Mouse (Mus musculus) monocyte, adult 5-6 weeks (primary cell): ENCODE measurements around the gene Cd300ld4. TPM values are rescaled to one million over a fixed set of nuclear protein-coding genes. Genes with fewer than 3 reads are reported as not detected.
"Not testable (repeated sequence)": the region's sequence is repeated elsewhere in the genome, so short reads cannot be mapped to it uniquely, and the experiment has no call there.

Experiments
- ATAC-seq: fragments of 153-309, 156-312 bp; replicated peaks from 2 replicates; pipeline ENCODE4 v1.8.0; 2017; ENCODE audit warnings: mild to moderate bottlenecking; ENCODE audit not compliant: low TSS enrichment, insufficient number of reproducible peaks, severe bottlenecking, poor library complexity, low FRiP score
- total RNA-seq: library from RNA; stranded (forward); fragments of 200-1000, 200-491, 200-594 nt; gene quantifications from 3 replicates; pipeline ENCODE4 v1.2.3, GENCODE M21; 2017

The Cd300ld4 gene
- total RNA-seq, result 0.97 TPM in 1 of 3 replicates, not detected in the others

DNA sequence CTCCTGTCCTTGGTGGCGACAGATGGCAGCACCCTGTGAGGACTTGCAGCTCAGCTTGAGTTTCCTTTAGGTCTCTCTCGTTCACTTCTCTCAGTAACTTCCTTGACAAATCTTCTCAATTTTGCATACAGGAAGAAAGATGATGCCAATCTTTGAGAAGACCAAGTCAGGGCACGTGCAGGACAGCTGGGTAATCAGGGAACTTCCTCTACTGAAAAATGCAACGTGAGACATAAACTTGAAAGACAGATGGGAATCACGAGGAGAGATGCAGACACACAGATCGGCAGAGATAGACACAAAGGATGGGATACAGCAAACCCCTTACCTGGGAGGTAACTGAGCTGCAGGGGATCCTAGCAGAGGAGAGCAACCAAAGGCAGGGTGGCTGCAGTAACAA is at the start of gene Cd300ld4:
Gene Cd300ld4, minus strand, starts transcription at position 101 of the 400 bp plus-strand sequence.
- ATAC-seq, result 0 out of 2 replicates have a peak, but pooled peaks have one; percentile 40

DNA sequence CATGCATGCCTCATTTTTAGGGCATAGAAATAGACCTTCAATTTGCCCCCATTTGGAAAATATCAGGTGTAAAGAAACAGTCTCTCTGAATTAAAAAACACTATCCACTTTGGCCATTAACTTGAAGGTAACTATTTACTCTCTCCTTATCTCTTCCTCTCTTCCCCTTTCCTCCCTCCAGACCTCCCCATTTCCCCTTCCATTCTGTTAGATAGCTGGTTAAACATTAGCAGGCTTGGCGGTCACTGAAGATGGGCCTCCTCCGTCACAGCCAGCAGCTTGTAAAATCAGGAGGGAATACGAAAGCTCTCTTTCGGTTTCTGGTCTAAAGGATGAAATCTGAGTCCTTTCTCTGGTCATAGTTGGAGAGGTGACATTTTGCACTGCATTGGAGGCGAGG is 49.0 kb upstream of the Cd300ld4 start:
- no peak for ATAC-seq

DNA sequence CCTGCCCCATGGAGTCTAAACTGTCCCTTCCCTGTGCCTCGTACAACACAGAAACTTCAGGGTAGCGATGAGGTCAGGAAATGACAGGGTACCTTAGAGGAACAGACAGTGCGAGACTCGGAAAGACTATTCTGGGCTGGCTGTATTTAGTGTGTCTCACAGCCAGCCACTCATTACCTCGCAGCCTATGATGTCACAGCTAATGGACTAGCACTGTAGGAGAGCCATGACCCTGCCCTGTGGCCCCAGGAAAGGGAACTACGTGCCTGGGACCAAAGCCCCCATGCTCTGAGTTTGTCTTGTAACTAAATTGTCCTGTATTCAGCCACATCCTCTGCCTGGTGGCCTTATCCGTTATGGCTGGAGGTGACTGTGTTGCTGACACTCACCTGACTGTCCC is 48.6 kb upstream of the Cd300ld4 start:
- ATAC-seq, result no peak

DNA sequence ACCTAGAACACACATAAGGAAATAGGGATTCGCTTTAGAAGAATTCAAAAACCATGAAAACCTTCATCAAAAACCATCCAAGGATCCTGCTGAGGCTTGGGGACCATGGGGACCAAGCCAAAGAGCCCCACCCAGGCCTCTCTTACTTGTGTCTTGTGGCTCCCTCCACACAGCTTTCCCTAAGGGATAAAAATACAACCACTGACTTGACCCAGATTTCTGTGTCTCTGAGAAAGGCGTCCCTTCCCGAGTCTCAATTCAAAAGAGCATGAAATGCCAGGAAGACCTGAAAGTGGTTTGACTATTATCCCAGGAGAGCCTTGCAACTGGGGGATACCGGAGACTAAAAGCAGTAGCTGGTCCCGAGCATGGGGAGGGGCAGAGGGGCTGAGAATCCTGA is 46.2 kb upstream of the Cd300ld4 start:
- ATAC-seq, result no peak

DNA sequence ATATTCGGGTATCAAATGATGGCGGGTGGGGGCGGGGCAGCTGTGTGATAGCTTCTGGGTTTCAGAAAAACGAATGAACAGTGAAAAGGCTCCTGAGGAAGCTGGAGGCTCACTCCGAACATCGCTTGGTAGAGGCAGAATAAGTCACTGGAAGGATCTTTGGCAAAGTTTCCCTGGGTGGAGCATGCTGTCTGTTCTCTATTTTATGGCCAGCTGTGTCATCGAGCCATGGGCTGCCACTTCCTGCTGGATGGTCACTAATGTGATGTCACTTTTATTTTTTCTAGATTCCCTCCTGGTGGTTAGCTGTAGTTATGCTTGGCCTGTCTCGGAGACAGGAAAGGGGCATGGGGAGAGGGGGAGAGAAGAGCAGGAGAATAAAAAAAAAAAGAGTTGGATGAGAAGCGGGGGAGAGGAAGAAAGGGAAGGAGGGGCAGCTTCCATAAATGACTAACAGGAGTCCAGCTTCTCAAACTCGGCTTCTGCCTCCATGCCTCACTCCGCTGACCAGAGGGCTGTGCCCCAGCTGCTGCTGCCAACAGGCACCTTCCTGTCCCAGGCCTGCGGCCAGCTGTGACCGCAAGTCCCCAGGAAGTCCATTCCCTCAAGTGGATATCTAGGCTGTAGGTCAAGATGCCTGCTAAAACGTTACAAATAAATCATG is 45.0 kb upstream of the Cd300ld4 start:
- ATAC-seq, result peak; percentile 66

DNA sequence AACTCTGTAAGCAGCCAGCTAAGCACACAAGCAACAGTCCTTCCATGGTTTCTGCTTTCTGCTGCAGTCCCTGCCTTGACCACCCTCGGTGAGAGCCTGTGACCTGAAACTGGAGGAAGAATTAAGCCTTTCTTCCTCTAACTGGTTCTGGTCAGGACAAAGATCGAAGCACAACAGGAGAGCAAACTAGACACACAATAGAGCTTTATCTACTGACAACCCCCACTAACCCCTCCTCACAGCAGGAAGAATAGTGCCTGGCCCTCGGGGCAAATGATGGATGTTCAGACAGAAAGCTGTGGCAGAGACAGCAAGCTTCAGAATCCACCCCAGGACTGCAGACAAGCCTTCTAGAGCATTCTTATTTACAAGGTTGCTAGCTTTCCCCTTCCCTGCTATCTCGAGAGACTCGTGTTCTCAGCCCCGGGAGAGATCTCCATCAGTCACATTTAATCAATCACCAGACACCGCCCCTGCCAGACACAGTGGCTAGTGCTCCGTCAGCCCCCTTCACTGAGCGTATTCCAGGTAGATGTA is 44.3 kb upstream of the Cd300ld4 start:
- ATAC-seq, result no peak

DNA sequence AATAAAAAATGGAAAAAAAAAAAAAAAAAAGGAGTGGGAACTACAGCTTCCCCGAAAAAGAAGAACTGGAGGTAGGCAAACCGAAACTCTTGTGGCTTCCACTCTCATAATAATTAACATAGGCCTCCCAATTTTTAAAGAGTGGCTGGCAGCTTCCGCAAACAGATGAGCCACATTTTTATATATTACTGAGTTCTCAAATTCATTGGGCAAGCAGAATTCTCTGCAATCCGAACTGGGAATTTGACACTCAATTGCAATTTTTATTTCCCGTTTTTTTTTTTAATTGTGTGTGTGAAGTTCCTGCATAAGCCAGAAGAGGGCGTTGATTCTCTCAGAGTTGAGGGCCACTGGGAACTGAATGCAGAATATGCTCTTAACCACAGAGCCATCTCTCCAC is 40.0 kb upstream of the Cd300ld4 start:
- ATAC-seq, result peak; percentile 28

DNA sequence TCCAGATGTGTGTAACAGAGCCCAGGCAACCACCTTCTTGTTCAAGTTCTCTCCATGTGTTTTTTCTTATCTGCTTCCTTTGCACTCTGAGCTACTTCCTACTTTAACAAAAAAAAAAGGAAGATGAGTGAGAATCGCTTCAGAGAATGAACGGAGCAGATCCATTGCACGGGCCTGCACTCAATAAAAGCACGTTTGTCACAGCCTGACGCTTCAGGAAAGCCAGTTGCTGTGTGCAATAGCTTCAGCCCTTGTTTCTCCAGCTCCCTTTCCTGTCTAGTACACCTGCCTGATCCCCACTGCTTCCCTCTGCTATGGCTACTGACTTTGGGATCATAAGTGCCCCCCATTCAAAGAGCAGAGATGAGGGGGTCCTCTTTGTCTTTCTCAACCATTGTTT is 35.3 kb upstream of the Cd300ld4 start, which contains the start of gene Cd300e:
Gene Cd300e, minus strand, starts transcription at position 101 of the 400 bp plus-strand sequence.
- ATAC-seq, result no peak

DNA sequence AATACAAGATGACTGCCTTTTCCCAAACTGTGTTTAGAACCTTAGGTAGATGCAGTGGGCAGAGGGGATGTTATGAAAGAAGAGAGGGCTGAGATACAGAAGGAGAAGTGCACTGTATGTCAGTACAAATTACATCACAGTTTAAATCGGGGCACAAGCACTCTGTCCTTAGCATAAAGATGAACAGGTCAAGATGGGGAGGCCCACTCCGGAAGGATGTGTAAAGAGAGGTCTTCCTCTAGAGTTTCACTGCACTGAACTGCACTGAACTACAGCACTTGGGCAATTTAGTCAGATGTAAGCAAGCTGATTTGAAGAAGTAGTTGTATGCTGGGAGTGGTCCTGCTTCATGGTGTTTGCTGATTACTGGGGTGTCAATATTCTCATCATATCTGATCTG is 33.0 kb upstream of the Cd300ld4 start:
- peak; percentile 73 for ATAC-seq

DNA sequence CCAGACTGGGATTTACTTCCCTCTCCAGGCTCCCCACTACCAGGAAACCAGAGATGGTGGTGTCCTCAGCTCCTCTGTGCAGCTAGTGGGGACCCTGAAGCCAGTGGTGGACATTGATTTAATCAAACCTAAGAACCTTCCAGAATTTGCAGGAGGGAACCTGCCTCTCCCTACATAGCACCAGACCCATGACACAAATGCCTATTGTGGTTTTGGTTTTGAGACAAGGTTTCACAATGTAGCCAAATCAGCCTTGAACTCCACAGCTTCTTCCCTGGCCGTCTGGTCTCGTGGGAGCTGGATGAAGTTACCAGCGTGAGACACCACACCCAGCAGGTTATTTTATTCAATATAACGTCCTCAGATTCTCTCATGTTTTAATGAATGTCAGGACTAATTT is 31.9 kb upstream of the Cd300ld4 start:
- 0 out of 2 replicates have a peak, but pooled peaks have one; percentile 14 for ATAC-seq

DNA sequence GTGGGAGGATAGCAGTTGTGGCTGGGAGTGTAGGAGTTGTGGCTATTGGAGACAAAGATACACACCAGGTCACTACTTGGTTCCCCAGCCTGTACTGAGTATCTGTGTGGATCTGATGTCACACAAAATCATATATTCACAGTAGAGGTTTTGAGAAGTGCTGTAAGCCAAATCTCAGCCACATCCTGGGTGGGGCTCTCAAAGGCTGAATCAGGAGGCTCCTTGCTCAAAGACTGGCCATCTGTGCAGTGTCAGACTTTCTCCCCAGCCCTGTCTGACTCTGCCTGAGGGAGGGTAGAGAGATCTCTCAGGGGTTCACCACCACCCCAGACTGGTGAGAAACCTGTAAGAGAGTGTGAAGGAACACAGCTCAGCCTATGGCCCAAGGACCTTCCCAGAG is 27.7 kb upstream of the Cd300ld4 start:
- peak; percentile 78 for ATAC-seq

DNA sequence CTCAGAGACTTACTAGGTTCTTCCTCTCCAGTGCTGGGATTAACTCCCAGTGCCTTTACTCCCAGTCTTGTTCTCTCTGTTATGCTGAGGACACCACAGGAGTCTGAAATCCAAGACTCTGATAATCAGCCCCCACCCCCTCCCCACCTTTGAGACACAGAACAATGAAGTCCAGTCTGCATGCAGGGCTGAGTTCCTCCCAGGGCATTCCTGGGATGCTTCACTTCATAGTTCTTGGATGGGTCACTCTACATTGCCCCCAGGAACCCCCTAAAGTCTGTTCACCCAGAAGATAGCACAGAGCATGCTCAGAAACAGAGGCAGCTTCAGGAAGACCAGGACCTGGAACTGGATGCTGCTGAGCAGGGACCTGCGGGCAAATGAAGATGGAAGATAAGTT is 26.2 kb upstream of the Cd300ld4 start:
- ATAC-seq, result no peak

DNA sequence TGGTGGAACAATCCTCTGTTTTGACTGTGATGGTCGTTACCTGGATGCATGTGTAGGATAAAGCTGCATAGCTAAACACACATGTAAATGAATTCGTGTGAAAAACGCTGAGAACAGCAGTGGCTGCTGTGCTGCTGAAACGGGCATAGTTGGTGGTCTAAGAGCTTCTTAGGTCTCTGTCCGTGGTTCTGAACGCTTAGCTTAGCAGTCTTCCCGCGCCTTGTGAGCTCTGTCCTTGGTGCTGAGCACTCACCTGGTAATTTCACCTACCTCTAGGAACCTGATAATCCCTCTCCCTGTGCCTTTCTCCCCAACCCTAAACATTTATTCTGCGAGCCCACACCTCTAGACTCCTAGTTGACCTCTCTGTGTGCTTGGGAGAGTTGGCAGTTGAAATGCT is 25.4 kb upstream of the Cd300ld4 start:
- no peak for ATAC-seq

DNA sequence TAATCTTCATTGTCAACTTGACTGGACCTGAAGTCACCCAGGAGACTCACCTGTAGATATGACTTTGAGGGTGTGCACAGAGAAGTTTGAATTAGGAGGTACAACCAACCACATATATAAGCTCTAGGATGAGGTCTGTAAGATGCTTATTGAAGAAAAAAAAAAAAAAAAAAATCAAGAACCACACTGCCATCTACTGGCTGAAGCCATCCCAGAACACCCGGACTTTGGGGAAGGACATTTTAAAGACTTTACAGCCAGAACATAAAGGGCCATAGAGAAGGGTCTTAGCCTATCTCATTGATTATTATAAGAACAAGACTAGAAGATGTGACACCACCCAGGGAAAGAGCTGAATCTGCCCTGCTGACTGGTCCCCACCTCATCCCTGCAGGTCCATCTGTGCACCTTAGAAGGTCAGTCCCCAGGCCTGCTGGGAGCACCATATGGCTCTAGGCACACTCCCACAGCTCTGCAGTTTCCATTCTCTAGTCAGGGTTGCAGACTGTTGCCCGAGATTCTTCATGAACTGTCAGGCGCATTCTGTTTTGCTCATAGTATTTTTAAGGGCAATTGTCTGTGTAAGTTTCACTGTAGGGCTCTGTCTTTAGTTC is 22.6 kb upstream of the Cd300ld4 start:
- peak; percentile 28 for ATAC-seq

DNA sequence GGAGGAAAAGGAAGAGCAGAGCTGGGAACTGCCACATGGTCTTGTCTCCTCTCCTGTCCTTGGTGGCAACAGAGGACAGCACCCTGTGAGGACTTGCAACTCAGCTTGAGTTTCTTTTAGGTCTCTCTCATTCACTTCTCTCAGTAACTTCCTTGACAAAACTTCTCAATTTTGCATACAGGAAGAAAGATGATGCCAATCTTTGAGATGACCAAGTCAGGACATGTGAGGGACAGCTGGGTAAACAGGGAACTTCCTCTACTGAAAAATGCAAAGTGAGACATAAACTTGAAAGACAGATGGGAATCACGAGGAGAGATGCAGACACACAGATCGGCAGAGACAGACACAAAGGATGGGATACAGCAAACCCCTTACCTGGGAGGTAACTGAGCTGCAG is 21.4 kb upstream of the Cd300ld4 start, which contains the start of gene Cd300ld3:
Gene Cd300ld3, minus strand, starts transcription at position 151 of the 400 bp plus-strand sequence.
- ATAC-seq, result peak; percentile 64

DNA sequence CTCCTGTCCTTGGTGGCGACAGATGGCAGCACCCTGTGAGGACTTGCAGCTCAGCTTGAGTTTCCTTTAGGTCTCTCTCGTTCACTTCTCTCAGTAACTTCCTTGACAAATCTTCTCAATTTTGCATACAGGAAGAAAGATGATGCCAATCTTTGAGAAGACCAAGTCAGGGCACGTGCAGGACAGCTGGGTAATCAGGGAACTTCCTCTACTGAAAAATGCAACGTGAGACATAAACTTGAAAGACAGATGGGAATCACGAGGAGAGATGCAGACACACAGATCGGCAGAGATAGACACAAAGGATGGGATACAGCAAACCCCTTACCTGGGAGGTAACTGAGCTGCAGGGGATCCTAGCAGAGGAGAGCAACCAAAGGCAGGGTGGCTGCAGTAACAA is 10.9 kb upstream of the Cd300ld4 start, which contains the start of gene Cd300ld5:
Gene Cd300ld5, minus strand, starts transcription at position 101 of the 400 bp plus-strand sequence.
- ATAC-seq, result peak; percentile 25; the same call in 1 of the 2 replicates

DNA sequence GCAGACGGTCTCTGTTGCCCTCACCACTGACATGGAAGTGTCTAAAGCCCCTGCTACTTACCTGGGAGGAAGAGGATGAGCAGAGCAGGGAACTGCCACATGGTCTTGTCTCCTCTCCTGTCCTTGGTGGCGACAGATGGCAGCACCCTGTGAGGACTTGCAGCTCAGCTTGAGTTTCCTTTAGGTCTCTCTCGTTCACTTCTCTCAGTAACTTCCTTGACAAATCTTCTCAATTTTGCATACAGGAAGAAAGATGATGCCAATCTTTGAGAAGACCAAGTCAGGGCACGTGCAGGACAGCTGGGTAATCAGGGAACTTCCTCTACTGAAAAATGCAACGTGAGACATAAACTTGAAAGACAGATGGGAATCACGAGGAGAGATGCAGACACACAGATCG is 10.7 kb downstream of the Cd300ld4 start, which contains the start of gene Cd300ld2:
Gene Cd300ld2, minus strand, starts transcription at position 101 of the 400 bp plus-strand sequence.
- ATAC-seq, result not testable (repeated sequence)

DNA sequence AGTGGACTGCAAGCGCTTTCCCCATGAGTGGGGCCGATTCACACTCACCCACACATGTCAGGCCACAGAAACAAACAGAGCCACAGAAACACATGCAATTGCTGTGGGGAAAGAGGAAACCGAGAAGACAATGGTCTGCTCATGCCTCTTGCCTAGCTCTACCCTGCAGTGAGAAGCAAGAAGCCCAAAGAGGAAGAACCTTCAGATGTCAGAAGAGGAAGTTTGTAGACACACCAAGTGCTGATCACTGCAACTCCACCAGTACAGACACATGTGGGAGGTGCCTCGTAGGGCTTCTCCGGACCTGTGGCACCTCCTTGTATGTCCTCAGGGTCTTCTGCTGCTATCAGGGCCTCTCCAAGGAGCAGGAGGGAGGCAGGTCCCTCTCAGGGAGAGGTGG is 22.7 kb downstream of the Cd300ld4 start:
- ATAC-seq, result peak; percentile 74

DNA sequence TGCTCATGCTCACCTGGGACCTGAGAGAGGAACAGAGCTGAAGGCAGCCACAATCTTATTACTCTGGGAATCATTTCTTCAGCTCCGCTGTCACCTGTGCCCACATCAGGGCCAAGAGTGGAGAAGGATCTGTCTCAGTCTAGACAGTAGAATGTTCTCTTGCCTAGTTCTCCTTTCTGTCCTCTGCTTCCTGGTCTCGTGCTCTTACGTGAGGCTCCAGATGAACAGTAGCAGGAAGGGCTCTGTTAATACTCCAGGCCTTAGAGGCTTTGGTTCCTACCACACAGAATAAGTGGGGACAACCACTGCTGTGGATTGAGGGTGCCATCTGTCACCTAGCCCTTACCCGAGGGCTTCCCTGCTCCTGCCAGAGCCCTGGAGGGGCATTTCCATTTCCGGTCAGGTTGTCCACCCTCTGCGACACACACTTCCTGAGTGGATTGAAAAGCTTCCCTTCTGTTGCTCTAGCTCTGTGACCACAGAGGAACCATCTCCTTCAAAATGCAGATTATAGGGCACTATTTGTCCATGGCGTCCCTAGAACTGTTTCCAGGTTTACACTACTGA is 25.3 kb downstream of the Cd300ld4 start, which contains the start of gene Cd300c2:
Gene Cd300c2, minus strand, starts transcription at position 407 of the 567 bp plus-strand sequence.
- peak; percentile 48 for ATAC-seq
